In genomic region chrX:101730010-101730409, GRCm38 (mm10) we compare ENCODE assay signal across 22 mouse cellular contexts. TPM values are rescaled to one million over a fixed set of nuclear protein-coding genes. Genes with fewer than 3 reads are reported as not detected.
"Had no signal": no experiment of that assay in that cellular context is flagged by ENCODE, and none has a peak within 500 bp of the region (broad histone marks: within the 10 kb centered on the region; RNA-seq: fewer than 3 reads in every experiment).

No protein-coding gene starts in this region.

- H3K27ac ChIP-seq: kidney, postnatal 0 days; left cerebral cortex, adult 2 months; liver, embryonic 13.5 days; midbrain, embryonic 12.5 days; midbrain, embryonic 15.5 days; neural tube, embryonic 12.5 days; neural tube, embryonic 15.5 days; stomach, postnatal 0 days had no signal

- H3K4me3 ChIP-seq: left cerebral cortex, adult 2 months; liver, embryonic 13.5 days; midbrain, embryonic 12.5 days; midbrain, embryonic 15.5 days; neural tube, embryonic 12.5 days; neural tube, embryonic 15.5 days had no signal

- H3K4me1 ChIP-seq: liver, embryonic 13.5 days; midbrain, embryonic 12.5 days; midbrain, embryonic 15.5 days; neural tube, embryonic 12.5 days; neural tube, embryonic 15.5 days had no signal

- DNase-seq: kidney, postnatal 25 days; layer of hippocampus, postnatal 36 days; liver, embryonic 13.5 days; lung, adult 2 months; lung, postnatal 14 days; lung, postnatal 4 days; right cerebral cortex, adult 18-20 months; right cerebral cortex, postnatal 14 days; right cerebral cortex, postnatal 4 days; thymus, adult 2 months; thymus, postnatal 14 days; thymus, postnatal 4 days had no signal

RNA-seq across cellular contexts. Expression of gene Cxcr3, which starts 4.1 kb away (rescaled TPM):
- total RNA-seq: layer of hippocampus, postnatal 36 days; left cerebral cortex, adult 2 months; left cerebral cortex, postnatal 10 days; left cerebral cortex, postnatal 36 days had no signal
- polyA plus RNA-seq: limb, embryonic 11.5 days had no signal
